Mouse (Mus musculus) cerebellum, adult 18-20 months (tissue): ENCODE data around the gene Kncn.

Experiments used
- DNase-seq, 2 experiments: peaks; one replicate each; pipeline ENCODE4 v3.0.0; 2021

Gene Kncn

DNA sequence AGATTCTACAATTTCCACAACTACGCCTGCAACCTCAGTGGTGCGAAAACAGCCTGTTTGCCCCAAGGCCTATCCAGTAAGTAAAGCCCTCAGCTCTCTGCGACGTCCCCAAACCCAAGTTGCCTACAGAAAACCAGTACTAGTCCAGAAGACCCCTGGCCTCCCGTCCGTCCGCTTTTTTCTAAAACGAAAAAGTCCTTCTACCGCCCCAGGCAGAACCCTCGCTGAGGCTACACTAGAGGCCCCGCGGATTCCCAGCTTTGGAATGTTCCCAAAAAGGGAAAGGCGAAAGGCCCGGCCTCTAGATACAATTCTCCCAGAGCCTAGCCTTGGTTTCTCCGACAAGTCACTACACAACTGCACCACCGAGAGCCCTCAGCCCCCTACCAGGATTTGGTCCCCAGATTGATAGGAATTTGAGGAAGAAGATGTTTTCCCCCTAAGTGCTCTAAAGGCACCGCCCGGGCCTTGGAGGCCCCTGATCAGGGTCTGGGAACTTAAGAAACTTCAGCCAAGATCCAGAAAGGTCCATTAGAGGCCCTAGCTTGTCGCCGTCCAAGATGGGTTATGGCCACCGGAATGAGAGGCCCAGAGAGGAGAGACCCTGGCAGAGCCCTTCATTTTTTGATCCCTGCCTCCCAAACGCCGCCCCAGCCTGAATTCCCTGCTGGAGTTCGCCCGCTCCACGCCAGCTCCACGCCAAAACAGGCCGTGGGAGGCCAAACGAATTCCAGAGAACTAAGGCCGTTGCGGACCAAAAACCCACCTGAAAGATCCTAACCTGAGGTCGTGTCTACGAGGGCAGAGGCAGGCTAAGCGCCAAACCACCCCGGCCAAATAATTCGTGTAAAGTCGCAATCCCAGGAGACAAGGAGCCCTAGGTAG lies 54.3 kb downstream of the Kncn start:
- peak in 1 of 2 experiments; percentile 48 for DNase-seq
